Mouse (Mus musculus) embryo, embryonic 10 days (tissue): Measurements from ENCODE around the gene Fkbp8.
"Not testable (repeated sequence)": the region's sequence is repeated elsewhere in the genome, so short reads cannot be mapped to it uniquely, and the experiment has no call there.

ENCODE experiments used
- DNase-seq: peaks from one replicate; pipeline ENCODE4 v3.0.0-alpha.2; 2015; ENCODE audit warnings: low spot score

The Fkbp8 gene

DNA sequence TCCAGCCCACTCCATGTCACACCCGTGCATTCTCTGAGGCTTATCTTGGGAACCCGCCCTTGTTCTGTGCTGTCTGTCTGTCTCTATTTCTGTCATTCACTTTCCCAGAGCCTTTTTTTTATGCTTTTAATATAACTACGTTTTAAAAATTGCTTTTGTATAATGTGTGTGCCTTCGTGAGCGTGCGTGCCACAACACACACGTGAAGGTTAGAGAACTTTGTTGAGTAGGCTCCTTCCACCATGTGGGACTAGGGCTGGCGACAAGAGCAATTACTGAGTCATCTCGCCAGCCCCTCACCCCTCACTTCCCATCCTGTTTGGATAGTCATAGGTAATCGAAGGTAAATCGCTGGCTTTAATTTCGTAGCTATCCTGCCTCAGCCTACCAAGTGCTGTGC, 25.0 kb upstream of the Fkbp8 start:
- no peak for DNase-seq

DNA sequence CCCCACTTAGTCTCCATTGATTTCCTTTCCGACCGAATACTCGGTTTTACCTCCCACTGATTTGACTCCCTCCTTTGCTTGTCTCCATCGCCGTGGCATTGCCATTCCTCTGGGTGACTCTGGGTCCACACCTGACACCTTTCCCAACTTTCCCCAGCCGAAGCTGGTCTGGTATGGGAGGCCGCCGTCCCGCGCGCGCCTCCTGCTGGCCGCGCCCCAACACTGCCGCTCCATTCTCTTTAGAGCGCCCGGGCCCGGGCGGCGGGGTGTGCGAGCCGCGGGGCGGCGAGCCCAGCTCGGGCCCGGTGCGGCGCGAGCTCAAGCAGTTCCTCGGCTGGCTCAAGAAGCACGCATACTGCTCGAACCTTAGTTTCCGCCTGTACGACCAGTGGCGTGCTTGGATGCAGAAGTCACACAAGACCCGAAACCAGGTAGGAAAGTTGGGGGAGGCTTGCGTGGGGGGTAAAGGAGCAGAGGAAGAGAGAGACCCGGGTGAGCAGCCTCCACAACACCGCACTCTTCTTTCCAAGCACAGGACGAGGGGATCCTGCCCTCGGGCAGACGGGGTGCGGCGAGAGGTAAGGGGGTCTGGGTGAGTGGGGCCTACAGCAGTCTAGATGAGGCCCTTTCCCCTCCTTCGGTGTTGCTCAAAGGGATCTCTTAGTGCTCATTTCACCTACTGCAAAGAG, 24.3 kb upstream of the Fkbp8 start:
- peak; percentile 75 for DNase-seq

GRCm38 (mm10) chr8:70504291-70504716, 23.2 kb upstream of the Fkbp8 start:
- DNase-seq, result peak; percentile 62

GRCm38 (mm10) chr8:70504851-70505250, 22.7 kb upstream of the Fkbp8 start:
- DNase-seq, result peak; percentile 81

GRCm38 (mm10) chr8:70505698-70506327, 21.7 kb upstream of the Fkbp8 start:
- no peak for DNase-seq

GRCm38 (mm10) chr8:70506328-70507026, 21.0 kb upstream of the Fkbp8 start, which contains the start of gene Rex1bd:
Gene Rex1bd, minus strand, starts transcription at chr8:70506752.
- DNase-seq, result peak; percentile 96

- no peak for DNase-seq
Measured at GRCm38 (mm10) chr8:70507027-70507393, 20.5 kb upstream of the Fkbp8 start.

DNA sequence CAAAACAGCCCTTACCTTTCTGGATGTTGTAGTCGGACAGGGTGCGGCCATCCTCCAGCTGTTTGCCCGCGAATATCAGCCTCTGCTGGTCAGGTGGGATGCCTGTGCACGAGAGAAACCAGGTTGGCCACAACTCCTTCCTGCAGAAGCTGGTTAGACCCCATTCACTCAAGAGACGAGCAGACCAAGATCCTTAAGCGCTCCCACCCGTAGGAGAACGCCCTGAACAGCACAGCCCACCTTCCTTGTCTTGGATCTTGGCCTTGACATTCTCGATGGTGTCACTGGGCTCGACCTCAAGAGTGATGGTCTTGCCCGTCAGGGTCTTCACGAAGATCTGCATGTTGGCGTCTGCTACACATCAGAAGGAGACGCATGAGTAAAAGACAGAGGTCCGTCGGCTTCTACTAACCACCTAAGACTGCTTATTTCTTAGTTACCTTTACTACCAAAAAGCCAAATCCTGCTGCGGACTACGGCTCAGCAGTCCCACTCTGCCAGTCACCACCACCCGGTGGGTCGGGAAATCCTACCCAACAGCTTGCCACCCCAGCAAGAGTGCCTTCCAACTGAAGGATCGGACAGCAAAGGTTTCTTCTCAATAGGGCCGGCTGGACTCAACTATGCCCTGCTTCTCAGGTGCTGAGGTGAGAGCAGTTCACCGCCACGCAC, 18.1 kb upstream of the Fkbp8 start:
- DNase-seq, result no peak

DNA sequence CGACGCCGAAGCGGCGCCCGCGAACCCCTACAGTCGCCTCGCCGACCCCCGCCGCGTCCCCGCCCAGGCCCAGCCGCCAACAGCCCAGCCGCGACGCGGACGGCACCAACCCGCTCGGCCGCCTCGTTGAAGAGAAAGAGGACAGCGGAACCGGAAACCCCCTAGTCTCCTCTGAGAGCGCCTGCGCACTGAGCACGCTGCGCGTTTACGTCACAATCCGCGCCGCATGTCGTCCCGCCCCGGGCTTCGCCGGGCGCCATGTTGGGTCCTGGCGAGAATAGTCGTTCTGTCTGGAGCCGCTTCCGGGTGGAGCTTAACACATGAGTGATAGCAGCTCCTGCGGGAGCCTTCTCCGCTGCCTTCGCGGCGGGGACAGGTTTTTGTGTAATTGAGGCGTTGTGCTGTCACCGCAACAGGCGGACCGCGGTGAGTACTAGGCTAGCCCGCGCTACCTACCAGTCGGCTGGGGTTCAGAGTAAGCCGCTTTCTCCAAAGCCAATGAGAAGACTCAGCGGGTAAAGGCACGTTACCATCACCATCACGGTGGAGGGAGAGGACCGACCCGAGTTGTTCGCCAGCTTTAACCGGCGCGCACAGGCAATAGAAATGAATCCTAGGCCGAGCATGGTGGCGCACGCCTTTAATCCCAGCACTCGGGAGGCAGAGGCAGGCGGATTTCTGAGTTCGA, 17.2 kb upstream of the Fkbp8 start, which contains the start of gene Uba52:
Uba52 (minus strand) TSS at position 574 of the 688 bp plus-strand sequence.
- DNase-seq, result peak; percentile 99

DNA sequence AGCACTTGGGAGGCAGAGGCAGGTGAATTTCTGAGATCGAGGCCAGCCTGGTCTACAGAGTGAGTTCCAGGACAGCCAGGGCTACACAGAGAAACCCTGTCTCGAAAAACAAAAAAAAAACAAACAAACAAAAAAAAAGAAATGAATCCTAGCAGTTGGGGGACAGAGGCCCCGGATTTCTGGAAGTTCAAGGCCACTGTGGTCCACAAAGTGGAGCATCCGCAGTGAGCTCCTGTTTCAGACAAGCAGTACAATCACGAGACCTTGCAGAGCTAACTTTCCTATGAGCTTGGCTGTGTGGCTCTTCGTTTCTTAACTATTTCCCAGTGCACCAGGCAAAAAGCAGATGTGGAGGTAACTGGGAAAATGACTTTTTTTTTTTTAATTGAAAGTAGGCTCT, 16.4 kb upstream of the Fkbp8 start:
- not testable (repeated sequence) for DNase-seq

GRCm38 (mm10) chr8:70511770-70512169, 15.8 kb upstream of the Fkbp8 start:
- no peak for DNase-seq

DNA sequence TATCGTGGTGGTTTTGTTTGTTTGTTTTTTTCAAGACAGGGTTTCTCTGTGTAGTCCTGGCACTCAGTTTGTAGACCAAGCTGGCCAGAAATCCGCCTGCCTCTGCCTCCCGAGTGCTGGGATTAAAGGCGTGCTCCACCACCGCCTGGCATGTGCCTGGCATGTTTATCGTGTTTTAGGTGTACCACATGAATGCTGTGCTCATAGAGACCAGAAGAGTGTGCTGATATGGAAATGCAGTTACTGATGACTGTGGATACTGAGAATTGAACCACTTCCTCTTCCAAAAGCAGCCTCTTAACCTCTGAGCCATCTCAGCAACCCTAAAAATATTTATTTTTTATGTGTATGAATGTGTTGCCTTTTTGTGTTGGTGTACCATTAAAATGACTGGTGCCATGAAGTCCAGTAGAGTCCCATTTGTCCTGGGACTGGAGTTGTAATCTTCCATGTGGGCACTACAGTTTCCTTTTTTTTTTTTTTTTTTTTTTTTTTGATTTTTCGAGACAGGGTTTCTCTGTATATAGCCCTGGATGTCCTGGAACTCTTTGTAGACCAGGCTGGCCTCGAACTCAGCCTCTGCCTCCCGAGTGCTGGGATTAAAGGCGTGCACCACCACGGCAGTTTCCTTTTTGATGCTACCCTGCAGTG, 15.1 kb upstream of the Fkbp8 start:
- no peak for DNase-seq

- DNase-seq, result no peak
Measured at GRCm38 (mm10) chr8:70513441-70513840, 14.1 kb upstream of the Fkbp8 start.

DNA sequence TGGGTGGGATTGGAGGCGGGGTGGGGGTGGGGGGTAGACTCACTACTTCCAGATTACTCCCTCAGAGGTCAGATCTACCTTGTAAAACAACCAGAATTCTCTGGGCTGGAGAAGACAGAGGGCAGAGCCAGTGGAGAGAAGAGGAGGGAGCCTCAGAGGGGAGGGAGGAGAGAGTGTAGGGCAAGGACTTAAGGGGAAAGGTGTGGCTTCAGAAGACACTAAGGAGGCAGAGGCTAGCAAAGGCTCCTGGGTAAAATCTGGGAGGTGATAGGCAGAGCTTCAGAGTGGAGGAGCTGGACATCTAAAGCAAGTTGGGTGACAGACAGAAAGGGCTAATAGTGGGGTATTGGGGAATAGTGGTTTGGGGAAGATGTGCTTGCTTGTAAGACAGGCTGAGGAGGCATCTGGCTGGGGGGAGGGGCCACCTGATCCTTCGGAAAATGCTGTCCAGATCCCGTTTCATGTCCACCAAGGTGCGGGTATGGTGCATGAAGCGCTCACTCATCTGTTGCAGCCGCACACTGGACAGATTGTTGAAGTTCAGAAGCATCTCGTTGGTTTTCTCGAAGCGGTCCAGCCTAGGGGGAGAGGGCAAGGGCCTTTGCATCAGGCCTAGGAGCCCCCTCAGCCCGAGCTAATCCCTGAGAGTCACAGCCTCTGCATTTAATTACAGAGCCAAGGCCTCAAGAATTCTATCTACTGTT, 9.4 kb upstream of the Fkbp8 start:
- DNase-seq, result no peak

- DNase-seq, result no peak
Measured at GRCm38 (mm10) chr8:70519043-70519442, 8.5 kb upstream of the Fkbp8 start.

DNA sequence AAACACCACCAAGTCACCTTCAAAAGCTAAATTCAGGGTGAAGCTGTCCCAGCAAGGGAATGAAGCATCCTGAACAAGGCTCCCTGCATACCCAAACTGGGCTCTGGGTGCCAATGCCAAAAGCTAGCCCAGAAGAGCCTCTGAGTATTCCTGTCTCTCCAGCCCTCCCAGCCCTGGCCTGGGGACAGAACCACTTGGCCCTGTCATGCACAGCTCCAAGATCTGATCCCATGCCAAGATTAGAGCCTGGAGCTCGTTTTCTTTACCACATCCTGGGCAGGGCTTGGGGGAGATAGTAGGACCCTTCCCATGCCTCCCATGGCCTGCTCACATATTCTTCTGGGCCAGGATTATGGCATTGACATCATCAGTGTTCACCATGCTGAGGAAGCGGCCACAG, 7.9 kb upstream of the Fkbp8 start:
- no peak for DNase-seq

DNA sequence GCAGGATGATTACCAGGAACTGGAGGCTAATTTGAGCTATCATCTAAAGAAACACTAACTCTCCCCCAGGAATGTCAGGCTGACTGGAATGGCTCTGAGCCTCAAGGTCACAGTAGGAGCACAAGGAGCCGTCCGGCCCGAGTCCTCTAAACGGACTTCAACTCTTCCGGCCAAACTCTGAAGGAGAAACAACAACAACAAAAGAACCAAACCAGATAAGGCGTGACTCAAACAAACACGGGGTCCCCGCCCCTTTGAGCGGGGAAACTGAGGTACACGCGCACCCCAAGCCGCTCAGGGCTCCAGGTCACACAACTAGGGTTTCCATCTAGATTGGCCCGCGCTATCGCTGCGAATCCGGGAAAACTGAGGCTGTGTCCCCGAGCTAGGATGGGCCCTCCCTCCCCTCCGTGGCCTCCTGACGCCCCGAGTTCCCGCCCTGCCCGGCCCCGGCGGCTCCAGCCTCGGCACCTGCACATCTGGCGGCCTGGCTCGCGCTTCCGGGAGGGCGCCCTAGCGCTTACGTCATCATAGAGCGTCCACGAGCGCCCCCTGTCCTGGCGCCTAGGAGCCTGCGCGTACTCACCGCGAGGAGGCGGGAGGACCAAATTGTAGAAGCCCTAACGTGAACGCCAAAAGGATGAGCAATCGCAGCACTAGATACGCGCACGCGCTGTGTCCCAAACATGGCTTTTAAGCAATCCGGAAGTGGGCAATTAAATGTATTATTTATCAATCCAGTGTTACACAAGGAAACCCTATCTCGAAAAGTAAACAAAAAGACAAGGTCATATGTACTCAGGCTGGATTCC, 4.7 kb upstream of the Fkbp8 start:
- peak; percentile 99 for DNase-seq

GRCm38 (mm10) chr8:70527111-70527511, 413 bp upstream of the Fkbp8 start:
- DNase-seq, result no peak

DNA sequence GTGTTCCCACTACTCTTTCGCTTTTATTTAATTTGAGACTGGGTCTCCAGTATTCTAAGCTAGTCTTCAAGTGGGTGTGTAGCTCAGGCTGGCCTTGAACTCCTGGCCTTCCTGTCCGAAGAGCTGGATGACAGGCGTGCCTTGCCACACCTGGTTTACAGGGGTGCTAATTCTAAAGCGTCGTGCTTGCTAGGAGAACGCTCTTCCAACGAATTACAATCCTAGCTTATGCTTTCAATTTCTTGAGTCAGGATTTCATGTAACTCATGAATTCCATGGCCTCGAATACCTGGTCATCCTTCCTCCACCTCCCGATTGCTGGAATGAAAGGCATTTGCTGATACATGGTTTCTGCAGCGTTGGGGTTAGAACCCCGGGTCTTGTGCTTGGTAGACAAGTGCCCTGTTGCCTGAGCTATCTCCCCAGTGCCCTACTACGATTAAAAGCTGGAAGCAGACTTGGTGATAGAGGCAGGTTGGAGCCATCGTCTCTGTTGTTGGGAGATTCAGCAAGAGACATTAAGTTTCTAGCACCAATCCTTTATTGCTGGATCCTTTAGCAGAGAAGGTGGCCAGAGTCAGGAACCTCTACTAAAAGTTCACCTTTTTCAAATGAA, 766 bp downstream of the Fkbp8 start:
- DNase-seq, result no peak
